8 mouse cellular contexts compared by ENCODE assay signal in genomic region chr17:6492950-6493349, GRCm38 (mm10).
A peak's percentile ranks its signal among the peaks of the same experiment; 100 is the strongest.
DNase-seq lines count a peak whose midpoint lies in the region; ATAC-seq lines count a peak whose summit lies in the region.
"Not testable (repeated sequence)": the region's sequence is repeated elsewhere in the genome, so short reads cannot be mapped to it uniquely, and the experiment has no call there.

No protein-coding gene starts in this region.

- H3K27me3 ChIP-seq in embryonic facial prominence, embryonic 15.5 days; midbrain, embryonic 14.5 days (ENCODE audit: control insufficient read depth, insufficient read depth, low read length): not testable (repeated sequence)

- H3K4me1 ChIP-seq in embryonic facial prominence, embryonic 15.5 days; midbrain, embryonic 14.5 days (ENCODE audit: control insufficient read depth, insufficient read depth, low read length): not testable (repeated sequence)

- H3K9me3 ChIP-seq in embryonic facial prominence, embryonic 15.5 days (replicated peaks); midbrain, embryonic 14.5 days (ENCODE audit: control insufficient read depth, low read length): not testable (repeated sequence)

- WGBS in embryonic facial prominence, embryonic 15.5 days, result 31% methylated on average over 23 of the region's 23 CpGs
- 37% methylated on average over 22 of the region's 23 CpGs for WGBS in midbrain, embryonic 14.5 days

- DNase-seq in adrenal gland, postnatal 36 days, result peak; percentile 66 to 71
- DNase-seq in heart, adult 9 months (ENCODE audit: low spot score in 2 of 2), result peak; percentile 75 to 78
- peak; percentile 70 for DNase-seq in kidney, adult 11 months
- DNase-seq in left cerebral cortex, postnatal 25 days (ENCODE audit: low spot score in 2 of 2), result peak; percentile 62 to 72
- peak; percentile 87 for DNase-seq in midbrain, embryonic 14.5 days
- peak; percentile 54 for DNase-seq in right cerebral cortex, postnatal 25 days
- peak; percentile 70 to 74 for DNase-seq in urinary bladder, postnatal 36 days (ENCODE audit: low spot score in 2 of 2)

- peak overlapping the region; percentile 36; the same call in 1 of the 2 replicates for H3K4me2 ChIP-seq in embryonic facial prominence, embryonic 15.5 days (replicated peaks)
- H3K4me2 ChIP-seq in midbrain, embryonic 14.5 days (ENCODE audit: low read length), result peak overlapping the region; percentile 46

- not testable (repeated sequence) for ATAC-seq in embryonic facial prominence, embryonic 15.5 days (ENCODE audit: insufficient number of reproducible peaks, low FRiP score, low TSS enrichment, low read depth)
- ATAC-seq in midbrain, embryonic 14.5 days (ENCODE audit: low FRiP score, low TSS enrichment), result peak; percentile 57

- H3K4me3 ChIP-seq in embryonic facial prominence, embryonic 15.5 days (replicated peaks), result peak overlapping the region; percentile 21; the same call in 1 of the 2 replicates
- peak overlapping the region; percentile 27 for H3K4me3 ChIP-seq in midbrain, embryonic 14.5 days (replicated peaks; ENCODE audit: low read depth, low read length)

- intact Hi-C loops in left cerebral cortex, postnatal 25 days (cut with DNase I), result not testable (repeated sequence)

- H3K36me3 ChIP-seq in embryonic facial prominence, embryonic 15.5 days; midbrain, embryonic 14.5 days (ENCODE audit: control insufficient read depth, insufficient read depth, low read length): not testable (repeated sequence)

- H3K27ac ChIP-seq in embryonic facial prominence, embryonic 15.5 days (replicated peaks); midbrain, embryonic 14.5 days (replicated peaks; ENCODE audit: low read depth, low read length): not testable (repeated sequence)

- not testable (repeated sequence) for H3K9ac ChIP-seq in embryonic facial prominence, embryonic 15.5 days; midbrain, embryonic 14.5 days (replicated peaks; ENCODE audit: low read length)
